Mouse (Mus musculus) erythroblast, embryonic 14.5 days (primary cell): ENCODE measurements around the gene Krt15.

Source experiments
- GATA1 ChIP-seq: IDR thresholded peaks from 2 replicates; pipeline ENCODE4 v1.6.1; 2012; ENCODE audit warnings: low read length, inconsistent platforms, mixed read lengths
- TAL1 ChIP-seq: IDR thresholded peaks from 3 replicates; pipeline ENCODE4 v1.6.1; 2012; ENCODE audit warnings: low read length, inconsistent platforms, mixed read lengths

DNA sequence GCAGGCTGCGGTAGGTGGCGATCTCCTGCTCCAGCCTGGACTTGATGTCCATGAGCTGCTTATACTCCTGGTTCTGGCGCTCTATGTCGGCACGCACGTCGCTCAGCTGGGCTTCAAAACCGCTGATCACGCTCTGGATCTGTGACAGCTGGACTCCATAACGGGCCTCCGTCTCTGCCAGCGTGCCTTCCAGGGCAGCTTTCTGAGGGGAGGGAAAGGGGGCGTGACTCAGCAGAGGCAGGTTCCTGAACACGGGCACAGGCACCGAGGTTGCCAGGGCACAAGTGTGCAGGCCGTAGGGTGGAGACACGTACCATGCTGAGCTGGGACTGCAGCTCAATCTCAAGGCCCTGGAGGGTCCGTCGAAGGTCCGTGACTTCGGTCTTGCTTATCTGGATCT lies 5.2 kb upstream of the Krt15 start:
- TF ChIP-seq TAL1 (no peak), GATA1 (no peak)
